Mouse (Mus musculus) heart, adult 2 months (tissue): ENCODE results near the gene Rab6a. TPM values are rescaled to one million over a fixed set of nuclear protein-coding genes. Genes with fewer than 3 reads are reported as not detected.
"Not testable (repeated sequence)": the region's sequence is repeated elsewhere in the genome, so short reads cannot be mapped to it uniquely, and the experiment has no call there.

ENCODE experiments used
- DNase-seq, 2 experiments: peaks; one replicate each; pipeline ENCODE4 v3.0.0; 2021
- H3K27ac ChIP-seq: fragments of 200-600 bp; 2 replicates; pipeline ENCODE4 v1.8.1; 2022
- H3K27me3 ChIP-seq: fragments of 200-500 bp; 2 replicates; pipeline ENCODE4 v1.6.1; 2012; ENCODE audit warnings: mild to moderate bottlenecking, low read length, inconsistent platforms, mixed read lengths; ENCODE audit not compliant: control insufficient read depth, insufficient read depth
- H3K36me3 ChIP-seq: fragments of 200-500 bp; 2 replicates; pipeline ENCODE4 v1.6.1; 2012; ENCODE audit warnings: low read length, inconsistent platforms; ENCODE audit not compliant: control insufficient read depth, insufficient read depth
- H3K4me1 ChIP-seq: fragments of 200-500 bp; 2 replicates; pipeline ENCODE4 v1.6.1; 2011; ENCODE audit warnings: low read length; ENCODE audit not compliant: control insufficient read depth, insufficient read depth
- H3K4me3 ChIP-seq: fragments of 200-600 bp; 2 replicates; pipeline ENCODE4 v1.8.1; 2022
- H3K79me2 ChIP-seq: fragments of 200-500 bp; replicated peaks from 2 replicates; pipeline ENCODE4 v1.6.1; 2012; ENCODE audit warnings: mild to moderate bottlenecking, inconsistent platforms, low read length, moderate library complexity, mixed read lengths; ENCODE audit not compliant: control insufficient read depth, insufficient read depth
- H3K9ac ChIP-seq: fragments of 200-500 bp; 2 replicates; pipeline ENCODE4 v1.6.1; 2012; ENCODE audit warnings: low read depth, mild to moderate bottlenecking, control low read depth, inconsistent platforms, low read length, mixed read lengths
- CTCF ChIP-seq: fragments of 200-600 bp; IDR thresholded peaks from 2 replicates; pipeline ENCODE4 v1.8.1; 2022; ENCODE audit warnings: antibody characterized with exemption, mild to moderate bottlenecking, moderate library complexity
- EP300 ChIP-seq: fragments of 200-500 bp; IDR thresholded peaks from 2 replicates; pipeline ENCODE4 v1.6.1; 2011; ENCODE audit warnings: low read depth, low read length, control low read depth; ENCODE audit not compliant: insufficient read depth
- POLR2A ChIP-seq: fragments of 200-500 bp; IDR thresholded peaks from 2 replicates; pipeline ENCODE4 v1.6.1; 2011; ENCODE audit warnings: mild to moderate bottlenecking, low read depth, low read length, control low read depth; ENCODE audit not compliant: insufficient read depth
- WGBS: fragments of 180-500 bp; shearing (Covaris S2); methylation state at CpG from one replicate; pipeline ENCODE4 v1.1.7; 2018; 5-methylcytosine and 5-hydroxymethylcytosine counted together
- intact Hi-C: fragments of 180-260 bp; cut with DNase I; formaldehyde crosslinking; loops from one replicate; pipeline ENCODE4 v1.15.1; 2025
- long read RNA-seq: library from polyadenylated mRNA; stranded (forward); transcript quantifications from one replicate; pipeline ENCODE4 v2.0.0, GENCODE M21; 2021
- polyA plus RNA-seq: library from polyadenylated mRNA; depleted of rRNA; stranded (reverse); fragments of >200 nt; gene quantifications from 2 replicates; pipeline ENCODE4 v1.2.3, GENCODE M21; 2012; rRNA removed
- total RNA-seq, 2 experiments: library from RNA; stranded (reverse); gene quantifications; 2 replicates each; pipeline ENCODE4 v1.2.3; 2021

Gene Rab6a
- total RNA-seq (10 to 100 TPM; 59.8 to 64.9 TPM), polyA plus RNA-seq (21.1 and 35.8 TPM in 2 replicates)
- long read RNA-seq, transcript Rab6a-202 (8 exons, 3,110 nt), result minor isoform, 26 of 72 reads
- long read RNA-seq, transcript Rab6a-201 (8 exons, 3,214 nt), result major isoform, 35 of 72 reads
- long read RNA-seq, partial matches to known transcripts, result 1 of 72 reads
- long read RNA-seq, other reads (novel, unspliced or antisense), result 10 of 72 reads

- Histone ChIP-seq H3K4me3 (peak within 1 kb of the TSS; percentile 99), H3K27ac (peak within 1 kb of the TSS; percentile 92), H3K9ac (peak within 1 kb of the TSS; percentile 98), H3K79me2 (peaks cover 2% of the 10 kb centered on the region), H3K36me3 (peaks cover 5% of the 10 kb centered on the region), H3K4me1 (peaks cover 2% of the 10 kb centered on the region; the same call in 1 of the 2 replicates), H3K27me3 (no peaks in the 10 kb centered on the region)
- intact Hi-C loops, result loop anchor here (1.0 kb wide), 2 partner anchors 16 to 24 kb away; no protein-coding TSS in a partner anchor
- TF ChIP-seq EP300, result peak; percentile 90
- peak; percentile 81 for TF ChIP-seq POLR2A
- peak; percentile 54 for TF ChIP-seq CTCF
- peak; percentile 96 to 99 for DNase-seq
- WGBS, result under 1% methylated on average over 105 of the region's 105 CpGs
Observed at GRCm38 (mm10) chr7:100607214-100608129, at the start of gene Rab6a. Gene Rab6a (plus strand): TSS chr7:100607410.

DNA sequence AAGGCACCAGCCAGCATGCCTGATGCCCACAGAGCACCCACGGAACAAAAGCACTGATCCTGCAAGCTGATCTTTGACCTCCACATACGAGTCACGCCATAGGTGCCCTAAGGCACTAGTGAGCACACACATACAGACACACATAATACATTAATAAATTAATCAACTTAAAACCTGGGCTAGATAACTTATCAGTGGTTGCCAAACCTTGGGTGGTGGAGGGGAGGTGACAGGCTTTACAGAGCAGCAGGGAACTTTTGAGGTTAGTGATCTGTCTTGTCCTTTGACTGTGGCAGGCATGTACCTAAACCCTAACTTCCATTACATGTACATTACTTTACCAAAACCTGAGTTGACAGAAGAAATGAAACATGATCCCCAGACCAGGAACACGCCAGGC lies 47.9 kb upstream of the Rab6a start:
- no peak for DNase-seq
- intact Hi-C loops, result no loop called here
- peaks cover 3% of the 10 kb centered on the region; the same call in 1 of the 2 replicates for H3K36me3 ChIP-seq
- H3K4me3 ChIP-seq, result no peak overlapping the region
- peaks cover 2% of the 10 kb centered on the region; the same call in 1 of the 2 replicates for H3K4me1 ChIP-seq
- no peak overlapping the region for H3K9ac ChIP-seq
- WGBS, result 87% methylated on average over 4 of the region's 4 CpGs
- no peak for TF ChIP-seq EP300
- no peak for TF ChIP-seq CTCF
- TF ChIP-seq POLR2A, result no peak
- no peaks in the 10 kb centered on the region for H3K27me3 ChIP-seq
- H3K79me2 ChIP-seq, result no peaks in the 10 kb centered on the region
- H3K27ac ChIP-seq, result no peak overlapping the region

GRCm38 (mm10) chr7:100561861-100562587 lies 45.2 kb upstream of the Rab6a start:
- no peaks in the 10 kb centered on the region for H3K36me3 ChIP-seq
- 77% methylated on average over 11 of the region's 11 CpGs for WGBS
- no peaks in the 10 kb centered on the region; the same call in 1 of the 2 replicates for H3K4me1 ChIP-seq
- TF ChIP-seq CTCF (no peak), POLR2A (no peak), EP300 (no peak)
- H3K4me3 ChIP-seq, result no peak overlapping the region
- intact Hi-C loops, result no loop called here
- no peak overlapping the region for H3K27ac ChIP-seq
- H3K27me3 ChIP-seq, result no peaks in the 10 kb centered on the region
- no peaks in the 10 kb centered on the region for H3K79me2 ChIP-seq
- DNase-seq, result no peak
- no peak overlapping the region for H3K9ac ChIP-seq

GRCm38 (mm10) chr7:100567238-100567637 lies 40.0 kb upstream of the Rab6a start:
- H3K4me3 ChIP-seq, H3K27me3 ChIP-seq, H3K36me3 ChIP-seq, intact Hi-C loops, H3K27ac ChIP-seq, H3K79me2 ChIP-seq, H3K4me1 ChIP-seq, H3K9ac ChIP-seq, DNase-seq: not testable (repeated sequence)
- TF ChIP-seq CTCF, result peak; percentile 19
- 81% methylated on average over 5 of the region's 5 CpGs for WGBS

DNA sequence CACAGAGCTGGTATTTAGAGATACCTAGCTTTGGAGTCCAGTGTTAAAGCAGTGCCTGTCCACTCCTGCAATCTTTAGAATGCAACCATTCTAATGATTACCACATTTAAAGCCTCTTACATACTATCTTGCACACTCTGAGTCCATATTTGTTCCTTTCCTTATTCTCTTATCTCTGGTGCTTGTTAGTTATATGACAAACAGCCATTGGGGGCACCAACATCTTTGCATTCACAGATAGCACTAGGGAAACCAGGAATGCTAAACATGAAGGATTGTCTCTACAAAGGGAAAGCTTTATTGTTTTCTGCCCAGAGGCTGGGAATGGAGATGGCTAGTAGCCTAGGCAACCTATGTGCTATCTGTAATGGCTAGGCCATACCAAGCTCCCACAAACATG lies 37.3 kb upstream of the Rab6a start:
- TF ChIP-seq POLR2A (no peak), CTCF (no peak), EP300 (no peak)
- H3K4me1 ChIP-seq, result no peaks in the 10 kb centered on the region
- H3K27me3 ChIP-seq, result no peaks in the 10 kb centered on the region
- no peak overlapping the region for H3K4me3 ChIP-seq
- DNase-seq, result no peak
- intact Hi-C loops, result no loop called here
- H3K9ac ChIP-seq, result no peak overlapping the region
- no peak overlapping the region for H3K27ac ChIP-seq
- H3K36me3 ChIP-seq, result no peaks in the 10 kb centered on the region
- H3K79me2 ChIP-seq, result no peaks in the 10 kb centered on the region
